Mouse (Mus musculus): Measurements from ENCODE around the gene Padi2.

Padi2 gene

DNA sequence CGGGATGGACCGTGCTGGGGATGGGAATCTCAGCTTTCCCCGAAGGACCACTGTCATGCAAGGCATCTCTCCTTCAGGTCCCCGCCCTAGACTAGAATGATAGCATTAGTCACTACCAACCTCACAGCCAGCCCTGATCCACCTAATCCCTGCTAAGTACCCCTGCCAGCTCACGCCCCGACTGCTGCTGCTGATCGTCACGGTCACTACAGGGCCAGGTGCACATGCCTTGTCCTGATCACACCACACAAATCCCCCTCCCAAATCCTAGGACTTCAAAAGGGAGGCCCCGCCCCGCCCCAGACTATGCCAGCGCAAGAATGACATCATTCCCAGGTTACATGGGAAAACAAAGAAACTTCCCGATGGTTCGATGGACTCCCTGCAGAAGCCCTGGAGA, 24.4 kb upstream of the Padi2 start:
- DNase-seq (ENCODE audit: low spot score): no peak

DNA sequence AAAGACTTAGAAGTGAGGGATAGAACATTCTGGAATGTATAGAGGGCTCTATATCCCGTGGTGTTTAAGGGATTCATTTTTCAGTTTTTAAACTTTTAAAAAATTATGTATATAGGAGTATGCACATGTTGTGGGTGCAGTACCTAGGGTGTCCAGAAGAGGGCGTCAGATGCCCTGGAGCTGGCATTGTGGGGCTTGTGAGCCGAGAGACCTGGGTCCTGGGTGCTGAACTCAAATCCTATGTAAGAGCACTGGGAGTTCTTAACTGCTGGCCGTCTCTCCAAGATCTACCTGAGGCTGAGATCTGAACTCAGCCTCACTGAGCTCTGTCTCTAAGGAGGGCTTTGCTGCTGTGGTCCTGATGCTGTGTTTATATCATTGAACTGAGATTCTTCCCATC, 23.8 kb upstream of the Padi2 start:
- DNase-seq (ENCODE audit: low spot score): no peak

DNA sequence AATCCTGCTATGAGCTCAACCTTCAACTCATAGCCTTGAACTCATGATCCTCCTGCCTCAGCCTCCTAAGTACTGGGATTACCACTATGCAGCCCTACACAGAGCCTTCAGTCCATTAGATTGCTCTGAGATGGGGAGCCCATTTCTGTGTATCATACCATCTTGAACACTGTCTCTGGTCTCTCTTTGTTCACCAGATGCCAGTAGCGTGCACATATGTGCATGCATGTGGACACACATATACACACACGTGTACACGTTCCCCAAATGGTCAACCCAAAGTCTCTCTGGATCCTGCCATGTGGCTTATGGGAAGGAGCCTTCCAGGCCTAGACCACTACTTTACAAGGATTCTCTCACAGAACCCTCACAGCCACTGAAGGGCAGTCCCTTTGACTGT, 23.2 kb upstream of the Padi2 start:
- DNase-seq (ENCODE audit: low spot score): no peak

DNA sequence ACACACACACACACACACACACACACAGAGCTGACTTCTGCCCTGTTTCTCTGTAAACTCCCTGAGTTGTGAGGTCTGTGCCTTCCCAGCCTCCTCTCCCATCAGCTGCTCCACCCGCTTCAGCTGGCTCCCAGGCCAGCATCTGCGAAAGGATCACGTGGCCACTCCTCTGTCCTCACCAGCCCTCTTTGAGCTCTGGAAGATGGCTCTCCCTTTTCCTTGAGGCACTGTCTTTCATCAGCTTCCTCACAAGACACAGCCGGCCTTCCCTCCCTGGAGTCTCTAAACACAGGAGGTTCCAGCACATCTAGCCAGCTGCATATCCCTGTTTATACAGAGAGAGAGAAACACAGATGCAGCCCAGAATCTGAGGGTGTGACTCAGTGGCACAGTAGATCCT, 22.3 kb upstream of the Padi2 start:
- no peak for DNase-seq (ENCODE audit: low spot score)

GRCm38 (mm10) chr4:140891525-140892162, 14.5 kb upstream of the Padi2 start:
- no peak for DNase-seq (ENCODE audit: low spot score)

- no peak for DNase-seq (ENCODE audit: low spot score)
These were observed 14.0 kb upstream of the Padi2 start for GRCm38 (mm10) chr4:140892163-140892530.

GRCm38 (mm10) chr4:140904776-140905425, 1.2 kb upstream of the Padi2 start:
- no peak for DNase-seq (ENCODE audit: low spot score)

DNA sequence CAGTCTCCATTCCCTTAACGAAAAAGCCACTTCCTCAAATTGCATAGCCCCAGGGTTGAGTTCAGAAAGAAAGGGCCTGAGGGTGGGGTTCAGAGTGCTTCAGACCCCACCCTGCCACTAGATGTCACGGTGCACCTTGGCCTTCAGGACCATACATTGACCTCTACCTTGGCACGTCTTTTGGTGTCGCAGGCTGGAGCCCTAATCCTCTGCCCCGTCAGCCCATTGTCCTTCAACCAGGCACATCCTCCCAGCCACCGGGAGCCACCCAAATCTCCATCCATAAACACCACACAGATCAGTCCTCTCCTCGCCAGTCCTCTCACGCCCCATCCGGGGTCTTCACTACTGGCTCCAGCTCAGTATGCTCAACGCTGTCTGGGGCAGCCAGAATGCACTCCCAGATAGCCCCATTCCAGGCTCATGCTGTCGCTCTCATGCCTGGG, 695 bp upstream of the Padi2 start:
- peak; percentile 17 for DNase-seq (ENCODE audit: low spot score)

DNA sequence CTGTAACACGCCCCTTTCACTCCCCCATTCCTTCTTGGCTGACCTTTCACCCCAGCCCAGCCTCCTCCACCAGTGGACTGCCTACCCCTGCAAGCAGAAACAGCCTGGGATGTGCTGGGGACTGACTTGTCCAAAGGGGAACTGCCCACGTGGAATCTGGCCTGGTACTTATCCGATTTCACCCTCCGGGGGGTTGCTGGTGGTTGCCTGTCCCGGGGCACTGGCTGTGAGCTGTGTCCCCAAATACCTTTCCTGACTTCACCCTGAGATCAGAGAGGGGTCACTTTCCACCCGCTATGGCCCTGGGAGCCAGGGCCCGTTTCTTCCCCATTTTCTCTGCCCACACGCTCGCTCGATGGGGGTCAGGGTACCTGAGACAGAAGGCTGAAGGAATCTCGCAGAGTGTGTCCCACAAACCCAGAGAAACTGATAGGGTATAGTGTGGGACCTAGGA, 710 bp downstream of the Padi2 start:
- no peak for DNase-seq (ENCODE audit: low spot score)

DNA sequence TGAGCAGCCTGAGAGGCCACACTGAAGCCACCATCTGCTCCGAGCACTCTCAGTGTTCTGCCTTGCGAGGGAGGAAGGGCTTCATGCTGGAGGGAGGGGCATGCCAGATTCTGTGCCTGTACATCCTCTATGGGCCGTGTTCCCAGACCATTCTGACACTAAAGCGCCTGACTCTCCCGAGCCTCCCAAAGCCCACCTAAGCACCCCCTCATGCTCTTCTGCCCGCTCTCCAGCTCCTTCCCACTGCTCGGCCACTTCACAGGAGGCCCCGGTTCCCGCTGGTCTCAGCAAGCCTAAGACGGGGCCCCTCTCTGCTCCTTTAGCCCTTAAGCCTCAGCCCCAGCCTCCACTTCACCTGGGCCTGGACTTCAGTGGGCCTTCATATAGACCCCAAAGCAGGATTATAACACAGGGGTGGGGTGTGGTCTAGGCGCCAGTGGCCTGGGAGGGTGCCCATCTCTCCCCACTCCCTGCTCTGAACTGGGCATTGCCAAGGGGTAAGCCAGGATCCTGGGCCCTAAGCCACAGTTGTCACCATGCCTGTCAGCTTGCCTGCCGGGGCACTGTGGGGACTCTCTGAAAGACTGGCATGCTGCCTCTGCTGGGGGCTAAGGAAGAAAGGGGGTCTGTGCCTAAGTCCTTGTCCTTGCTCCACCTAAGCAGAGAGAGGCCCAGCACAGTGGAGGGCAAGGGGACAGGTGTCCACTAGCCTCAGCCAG, 1.3 kb downstream of the Padi2 start:
- no peak for DNase-seq (ENCODE audit: low spot score)

GRCm38 (mm10) chr4:140908627-140909026, 2.5 kb downstream of the Padi2 start:
- DNase-seq (ENCODE audit: low spot score): no peak

DNA sequence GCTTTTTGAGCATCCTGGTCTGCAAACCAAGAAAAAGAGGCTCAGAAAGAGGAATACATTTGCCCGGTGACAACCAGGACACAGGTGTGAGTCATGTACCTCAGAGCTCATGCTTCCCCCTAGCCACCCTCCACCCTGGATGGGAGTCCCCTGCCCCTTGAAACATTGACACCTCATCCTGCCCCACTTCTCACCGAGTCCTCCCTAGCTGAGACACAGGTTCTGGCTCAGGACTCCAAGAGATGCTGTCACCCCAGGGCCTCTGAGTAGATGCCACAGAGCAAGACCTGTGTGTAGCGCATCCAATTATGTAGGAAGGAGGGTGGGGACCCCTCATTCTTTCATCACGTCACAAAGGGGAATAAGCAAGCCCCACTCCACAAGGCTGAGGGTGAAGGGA, 3.4 kb downstream of the Padi2 start:
- DNase-seq (ENCODE audit: low spot score): no peak

- no peak for DNase-seq (ENCODE audit: low spot score)
These were observed 4.6 kb downstream of the Padi2 start for GRCm38 (mm10) chr4:140910661-140911310.

GRCm38 (mm10) chr4:140911416-140911815, 5.3 kb downstream of the Padi2 start:
- no peak for DNase-seq (ENCODE audit: low spot score)

GRCm38 (mm10) chr4:140912271-140912833, 6.2 kb downstream of the Padi2 start:
- DNase-seq (ENCODE audit: low spot score): no peak

DNA sequence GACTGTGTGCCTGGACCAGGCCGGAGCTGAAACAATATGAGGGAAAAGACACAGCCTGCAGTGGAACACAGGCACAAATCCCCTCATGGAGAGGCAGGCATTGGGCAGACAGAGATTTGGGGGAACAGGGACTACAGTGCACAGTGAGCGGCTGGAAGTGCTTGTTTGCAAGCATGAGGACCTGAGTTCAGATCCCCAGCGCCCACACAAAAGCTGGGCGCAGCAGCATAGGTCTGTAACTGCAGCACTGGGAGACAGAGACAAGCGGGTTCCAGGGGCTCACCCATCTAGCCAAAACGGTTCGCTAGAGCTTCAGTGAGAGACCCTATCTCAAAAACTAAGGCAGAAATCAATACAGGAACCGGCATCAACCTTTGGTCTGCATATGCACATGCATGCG, 7.4 kb downstream of the Padi2 start:
- no peak for DNase-seq (ENCODE audit: low spot score)

DNA sequence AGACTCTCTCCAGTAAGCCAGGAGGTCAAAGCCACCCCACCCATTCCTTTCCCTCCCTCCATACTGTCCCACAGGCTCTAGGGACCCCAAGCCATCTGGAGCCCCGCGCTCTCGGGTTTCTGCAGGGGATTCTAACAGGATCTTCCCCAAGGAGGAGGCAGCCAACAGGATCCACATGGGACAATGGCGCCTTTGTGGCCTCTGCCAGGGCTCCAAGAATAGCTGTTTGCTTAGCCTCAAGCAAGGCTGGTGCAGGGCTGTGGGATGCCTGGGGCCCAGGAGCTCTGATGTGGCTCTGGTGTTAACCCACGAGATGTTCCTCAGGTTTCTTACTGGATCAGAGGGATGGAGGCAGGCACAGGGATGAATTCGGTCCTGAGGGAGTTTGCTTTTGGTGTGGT, 8.6 kb downstream of the Padi2 start:
- no peak for DNase-seq (ENCODE audit: low spot score)

DNA sequence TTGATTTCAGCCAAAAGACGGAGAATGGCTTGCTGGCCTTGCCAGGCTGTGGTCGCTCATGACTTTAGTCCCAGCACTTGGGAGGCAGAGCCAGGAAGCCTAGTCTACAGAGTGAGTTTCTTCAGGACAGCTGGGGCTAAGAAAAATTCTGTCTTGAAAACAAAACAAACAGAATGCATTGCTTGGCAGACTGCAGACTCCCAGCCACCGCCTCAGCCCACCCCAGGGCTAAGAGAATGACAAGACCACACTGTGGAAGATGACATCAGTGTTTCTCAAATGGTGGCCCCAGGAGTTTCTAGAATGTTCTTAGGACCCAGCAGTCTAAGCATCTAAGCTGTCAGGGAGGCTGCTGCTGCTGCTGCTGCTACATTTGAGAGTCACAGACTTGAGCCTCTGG, 9.1 kb downstream of the Padi2 start:
- no peak for DNase-seq (ENCODE audit: low spot score)

GRCm38 (mm10) chr4:140916296-140916695, 10.2 kb downstream of the Padi2 start:
- DNase-seq (ENCODE audit: low spot score): no peak

DNA sequence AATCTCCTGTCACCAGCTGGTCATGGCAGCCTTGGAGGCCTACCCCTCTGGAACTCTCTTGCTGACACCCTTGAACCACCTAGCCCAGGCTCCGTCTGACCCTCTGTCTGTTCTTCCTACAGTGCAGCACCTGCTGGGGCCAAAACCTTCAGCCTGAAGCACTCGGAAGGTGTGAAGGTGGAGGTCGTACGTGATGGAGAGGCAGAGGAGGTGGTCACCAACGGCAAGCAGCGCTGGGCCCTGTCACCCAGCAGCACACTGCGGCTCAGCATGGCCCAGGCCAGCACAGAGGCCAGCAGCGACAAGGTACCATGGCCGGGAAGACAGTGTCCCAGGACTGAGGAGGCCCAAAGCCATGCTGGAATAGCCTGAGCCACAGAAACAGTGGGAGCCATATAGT, 11.3 kb downstream of the Padi2 start:
- no peak for DNase-seq (ENCODE audit: low spot score)

- DNase-seq (ENCODE audit: low spot score): no peak
These were observed 14.1 kb downstream of the Padi2 start for GRCm38 (mm10) chr4:140919974-140920836.

DNA sequence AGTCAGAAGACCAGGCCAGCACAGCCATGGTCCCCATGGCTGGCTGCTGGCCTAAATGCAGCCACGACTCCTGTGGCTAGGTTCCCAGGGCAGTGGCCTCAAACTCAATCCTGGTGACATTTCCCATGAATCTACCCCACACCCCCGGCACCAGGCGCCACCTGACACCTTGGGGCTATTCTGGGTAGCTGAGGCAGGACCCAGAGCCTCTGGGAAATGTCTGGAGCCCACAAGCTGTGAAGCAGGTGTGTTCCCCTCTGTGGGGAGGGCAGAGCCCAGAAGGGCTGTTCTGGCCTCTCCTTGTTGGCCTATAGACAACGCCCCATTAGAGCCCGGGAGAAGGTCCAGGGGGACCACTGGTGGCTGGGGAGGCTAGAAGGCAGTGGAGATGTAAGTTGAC, 16.4 kb downstream of the Padi2 start:
- DNase-seq (ENCODE audit: low spot score): no peak
